Mouse (Mus musculus) cerebellum, adult 2 months (tissue): ENCODE measurements around the gene Anxa6. TPM values are rescaled to one million over a fixed set of nuclear protein-coding genes. Genes with fewer than 3 reads are reported as not detected.

ENCODE experiments used
- DNase-seq, 2 experiments: peaks; one replicate each; pipeline ENCODE4 v3.0.0; 2021
- H3K27ac ChIP-seq: fragments of 200-500 bp; 2 replicates; pipeline ENCODE4 v1.5.1; 2012; ENCODE audit warnings: low read length, control low read depth, inconsistent platforms; ENCODE audit not compliant: insufficient read depth
- H3K27me3 ChIP-seq: fragments of 200-500 bp; 2 replicates; pipeline ENCODE4 v1.6.1; 2012; ENCODE audit warnings: inconsistent platforms, mild to moderate bottlenecking, low read length, moderate library complexity; ENCODE audit not compliant: control insufficient read depth, insufficient read depth
- H3K4me1 ChIP-seq: fragments of 200-500 bp; 2 replicates; pipeline ENCODE4 v1.6.1; 2011; ENCODE audit warnings: low read length; ENCODE audit not compliant: control insufficient read depth, insufficient read depth
- H3K4me3 ChIP-seq: fragments of 200-500 bp; replicated peaks from 2 replicates; pipeline ENCODE3; 2011; ENCODE audit warnings: mild to moderate bottlenecking, low read depth, low read length, control low read depth; ENCODE audit not compliant: insufficient read depth
- CTCF ChIP-seq: fragments of 200-500 bp; IDR thresholded peaks from 2 replicates; pipeline ENCODE4 v1.5.1; 2011; ENCODE audit warnings: low read depth, mild to moderate bottlenecking, control low read depth, low read length, moderate library complexity, borderline replicate concordance; ENCODE audit not compliant: insufficient read depth
- POLR2A ChIP-seq: fragments of 200-500 bp; IDR thresholded peaks from 2 replicates; pipeline ENCODE4 v1.6.1; 2011; ENCODE audit warnings: low read length, control low read depth, borderline replicate concordance; ENCODE audit not compliant: insufficient read depth
- WGBS: fragments of 180-500 bp; shearing (Covaris S2); methylation state at CpG from one replicate; pipeline ENCODE4 v1.1.7; 2018; 5-methylcytosine and 5-hydroxymethylcytosine counted together
- polyA plus RNA-seq: library from polyadenylated mRNA; depleted of rRNA; stranded (reverse); fragments of >200 nt; gene quantifications from 2 replicates; pipeline ENCODE4 v1.2.3, GENCODE M21; 2012

Anxa6 gene
- polyA plus RNA-seq, 1 experiment, result 131 TPM

- no peaks in the 10 kb centered on the region for H3K27me3 ChIP-seq
- H3K27ac ChIP-seq, result peak overlapping the region; percentile 50
- peaks cover 36% of the 10 kb centered on the region for H3K4me1 ChIP-seq
These were observed 93.7 kb downstream of the Anxa6 start for GRCm38 (mm10) chr11:54939501-54939900.

GRCm38 (mm10) chr11:54936771-54937140 is 96.5 kb downstream of the Anxa6 start:
- Histone ChIP-seq H3K4me1 (peaks cover 26% of the 10 kb centered on the region), H3K27ac (no peak overlapping the region), H3K4me3 (no peak overlapping the region), H3K27me3 (no peaks in the 10 kb centered on the region)
- 73% methylated on average over 3 of the region's 3 CpGs for WGBS
- no peak for DNase-seq
- no peak for TF ChIP-seq POLR2A
- no peak for TF ChIP-seq CTCF

More at GRCm38 (mm10) chr11:54939501-54939900, 93.7 kb downstream of the Anxa6 start:
- no peak overlapping the region for H3K4me3 ChIP-seq
- TF ChIP-seq CTCF, result no peak
- TF ChIP-seq POLR2A, result no peak
- 17% methylated on average over 8 of the region's 8 CpGs for WGBS
- DNase-seq, result peak; percentile 34 to 42

- Histone ChIP-seq H3K27me3 (no peaks in the 10 kb centered on the region), H3K4me1 (peaks cover 26% of the 10 kb centered on the region), H3K4me3 (no peak overlapping the region), H3K27ac (no peak overlapping the region)
- peak in 1 of 2 experiments; percentile 39 for DNase-seq
- WGBS, result 50% methylated on average over 12 of the region's 12 CpGs
- no peak for TF ChIP-seq POLR2A
- no peak for TF ChIP-seq CTCF
These were observed 97.0 kb downstream of the Anxa6 start for GRCm38 (mm10) chr11:54936035-54936770.

- no peak for TF ChIP-seq CTCF
- no peak for TF ChIP-seq POLR2A
- WGBS, result 95% methylated on average over 7 of the region's 7 CpGs
- H3K4me1 ChIP-seq, result peaks cover 17% of the 10 kb centered on the region
- no peaks in the 10 kb centered on the region for H3K27me3 ChIP-seq
- no peak overlapping the region for H3K27ac ChIP-seq
- no peak for DNase-seq
- no peak overlapping the region for H3K4me3 ChIP-seq
These were observed 99.0 kb downstream of the Anxa6 start for GRCm38 (mm10) chr11:54934198-54934597.

GRCm38 (mm10) chr11:54932540-54932939 is 100.7 kb downstream of the Anxa6 start:
- H3K27ac ChIP-seq, result no peak overlapping the region
- peaks cover 13% of the 10 kb centered on the region for H3K4me1 ChIP-seq
- DNase-seq, result no peak
- TF ChIP-seq CTCF (no peak), POLR2A (no peak)
- no peak overlapping the region for H3K4me3 ChIP-seq
- H3K27me3 ChIP-seq, result no peaks in the 10 kb centered on the region
- 92% methylated on average over 6 of the region's 6 CpGs for WGBS

GRCm38 (mm10) chr11:54931405-54932093 is 101.7 kb downstream of the Anxa6 start:
- TF ChIP-seq POLR2A (no peak), CTCF (peak; percentile 69; the same call in 1 of the 2 replicates)
- Histone ChIP-seq H3K27ac (no peak overlapping the region), H3K4me1 (peaks cover 9% of the 10 kb centered on the region; the same call in 1 of the 2 replicates), H3K27me3 (no peaks in the 10 kb centered on the region), H3K4me3 (no peak overlapping the region)
- DNase-seq, result peak; percentile 33 to 55
- 70% methylated on average over 5 of the region's 5 CpGs for WGBS

- TF ChIP-seq CTCF (peak; percentile 77), POLR2A (no peak)
- no peaks in the 10 kb centered on the region for H3K27me3 ChIP-seq
- WGBS, result 24% methylated on average over 7 of the region's 7 CpGs
- H3K4me1 ChIP-seq, result peaks cover 9% of the 10 kb centered on the region; the same call in 1 of the 2 replicates
- DNase-seq, result peak; percentile 62 to 68
- no peak overlapping the region for H3K4me3 ChIP-seq
- no peak overlapping the region; the same call in 1 of the 2 replicates for H3K27ac ChIP-seq
These were observed 102.8 kb downstream of the Anxa6 start for GRCm38 (mm10) chr11:54930318-54930979.
